Mouse (Mus musculus): Measurements from ENCODE around the gene Borcs7. TPM values are rescaled to one million over a fixed set of nuclear protein-coding genes. Genes with fewer than 3 reads are reported as not detected.

Borcs7 gene
- total and polyA plus RNA-seq, 2 experiments from 2014 or later = 13.2 to 43.0 TPM

DNA sequence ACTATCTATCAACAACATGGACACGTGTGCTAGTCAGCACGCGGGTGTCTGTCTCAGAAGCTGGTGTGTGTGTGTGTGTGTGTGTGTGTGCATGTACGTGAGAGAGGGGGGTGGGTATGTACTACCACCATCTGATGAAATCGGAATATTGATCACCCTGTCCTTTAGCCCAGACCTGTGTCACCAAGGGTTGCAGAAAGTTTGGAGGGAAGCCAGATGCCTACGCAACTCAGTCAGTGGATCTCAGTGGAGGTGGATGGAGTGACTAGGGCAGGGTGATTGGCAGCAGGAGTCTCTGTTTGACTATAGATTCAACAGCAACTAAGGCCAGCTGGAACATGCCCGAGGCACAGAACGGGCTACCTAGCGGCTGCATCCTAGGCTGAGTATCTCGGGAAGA is 21.4 kb upstream of the Borcs7 start:
- Histone ChIP-seq H3K27me3 (ENCODE audit: insufficient read depth, low read length) (no peaks in the 10 kb centered on the region), H3K4me1 (ENCODE audit: insufficient read depth, low read length) (peaks cover 3% of the 10 kb centered on the region; the same call in 1 of the 2 replicates), H3K27ac (ENCODE audit: low read depth, low read length) (no peak overlapping the region), H3K36me3 (ENCODE audit: insufficient read depth, low read length) (no peaks in the 10 kb centered on the region), H3K9ac (replicated peaks; ENCODE audit: low read length, poor library complexity, severe bottlenecking) (no peak overlapping the region), H3K4me2 (ENCODE audit: low read depth, low read length, poor library complexity, severe bottlenecking) (no peak overlapping the region), H3K9me3 (ENCODE audit: low read length) (no peaks in the 10 kb centered on the region), H3K4me3 (ENCODE audit: low read depth, low read length) (no peak overlapping the region)
- no peak for ATAC-seq (ENCODE audit: low FRiP score)
- WGBS = 89% methylated on average over 10 of the region's 10 CpGs
- no peak for DNase-seq (ENCODE audit: low spot score)
- TF ChIP-seq CTCF (IDR thresholded peaks at IDR 0.05) = no peak

GRCm38 (mm10) chr19:46669802-46670201 is 19.9 kb upstream of the Borcs7 start:
- no peak for TF ChIP-seq CTCF (IDR thresholded peaks at IDR 0.05)
- WGBS = 89% methylated on average over 5 of the region's 5 CpGs
- no peaks in the 10 kb centered on the region for H3K9me3 ChIP-seq (ENCODE audit: low read length)

GRCm38 (mm10) chr19:46670691-46671090 is 19.0 kb upstream of the Borcs7 start:
- Histone ChIP-seq H3K36me3 (ENCODE audit: insufficient read depth, low read length) (no peaks in the 10 kb centered on the region), H3K27ac (ENCODE audit: low read depth, low read length) (no peak overlapping the region), H3K9me3 (ENCODE audit: low read length) (no peaks in the 10 kb centered on the region), H3K4me3 (ENCODE audit: low read depth, low read length) (no peak overlapping the region), H3K27me3 (ENCODE audit: insufficient read depth, low read length) (no peaks in the 10 kb centered on the region), H3K4me2 (ENCODE audit: low read depth, low read length, poor library complexity, severe bottlenecking) (no peak overlapping the region), H3K9ac (replicated peaks; ENCODE audit: low read length, poor library complexity, severe bottlenecking) (no peak overlapping the region), H3K4me1 (ENCODE audit: insufficient read depth, low read length) (no peaks in the 10 kb centered on the region)
- peak; percentile 89 for TF ChIP-seq CTCF (IDR thresholded peaks at IDR 0.05)
- peak; percentile 77 for DNase-seq (ENCODE audit: low spot score)
- 37% methylated on average over 13 of the region's 13 CpGs for WGBS
- ATAC-seq (ENCODE audit: low FRiP score) = no peak

More at GRCm38 (mm10) chr19:46669802-46670201, 19.9 kb upstream of the Borcs7 start:
- Histone ChIP-seq H3K27ac (ENCODE audit: low read depth, low read length) (no peak overlapping the region), H3K27me3 (ENCODE audit: insufficient read depth, low read length) (no peaks in the 10 kb centered on the region), H3K4me2 (ENCODE audit: low read depth, low read length, poor library complexity, severe bottlenecking) (no peak overlapping the region), H3K9ac (replicated peaks; ENCODE audit: low read length, poor library complexity, severe bottlenecking) (no peak overlapping the region), H3K4me3 (ENCODE audit: low read depth, low read length) (no peak overlapping the region), H3K4me1 (ENCODE audit: insufficient read depth, low read length) (peaks cover 3% of the 10 kb centered on the region; the same call in 1 of the 2 replicates), H3K36me3 (ENCODE audit: insufficient read depth, low read length) (no peaks in the 10 kb centered on the region)
- DNase-seq (ENCODE audit: low spot score) (no peak), ATAC-seq (ENCODE audit: low FRiP score) (no peak)

GRCm38 (mm10) chr19:46672766-46673418 is 16.8 kb upstream of the Borcs7 start, which contains the start of gene Cyp17a1:
Gene Cyp17a1, minus strand, starts transcription at chr19:46673172.
- Histone ChIP-seq H3K9ac (replicated peaks; ENCODE audit: low read length, poor library complexity, severe bottlenecking) (no peak within 1 kb of the TSS), H3K36me3 (ENCODE audit: insufficient read depth, low read length) (no peaks in the 10 kb centered on the region), H3K4me1 (ENCODE audit: insufficient read depth, low read length) (no peaks in the 10 kb centered on the region), H3K4me2 (ENCODE audit: low read depth, low read length, poor library complexity, severe bottlenecking) (no peak within 1 kb of the TSS), H3K27me3 (ENCODE audit: insufficient read depth, low read length) (no peaks in the 10 kb centered on the region), H3K4me3 (ENCODE audit: low read depth, low read length) (no peak within 1 kb of the TSS), H3K9me3 (ENCODE audit: low read length) (no peaks in the 10 kb centered on the region), H3K27ac (ENCODE audit: low read depth, low read length) (no peak within 1 kb of the TSS)
- no peak for TF ChIP-seq CTCF (IDR thresholded peaks at IDR 0.05)
- WGBS = 68% methylated on average over 5 of the region's 5 CpGs
- DNase-seq (ENCODE audit: low spot score) = no peak
- ATAC-seq (ENCODE audit: low FRiP score) = no peak

GRCm38 (mm10) chr19:46675641-46676040 is 14.1 kb upstream of the Borcs7 start:
- no peak for ATAC-seq (ENCODE audit: low FRiP score)
- no peaks in the 10 kb centered on the region for H3K27me3 ChIP-seq (ENCODE audit: insufficient read depth, low read length)
- 85% methylated on average over 3 of the region's 3 CpGs for WGBS

GRCm38 (mm10) chr19:46679720-46680383 is 9.9 kb upstream of the Borcs7 start:
- Histone ChIP-seq H3K9ac (replicated peaks; ENCODE audit: low read length, poor library complexity, severe bottlenecking) (no peak overlapping the region), H3K27me3 (ENCODE audit: insufficient read depth, low read length) (no peaks in the 10 kb centered on the region), H3K4me3 (ENCODE audit: low read depth, low read length) (no peak overlapping the region), H3K36me3 (ENCODE audit: insufficient read depth, low read length) (no peaks in the 10 kb centered on the region), H3K4me1 (ENCODE audit: insufficient read depth, low read length) (no peaks in the 10 kb centered on the region), H3K27ac (ENCODE audit: low read depth, low read length) (no peak overlapping the region), H3K9me3 (ENCODE audit: low read length) (no peaks in the 10 kb centered on the region), H3K4me2 (ENCODE audit: low read depth, low read length, poor library complexity, severe bottlenecking) (no peak overlapping the region)
- WGBS = 67% methylated on average over 12 of the region's 12 CpGs
- DNase-seq (ENCODE audit: low spot score) (no peak), ATAC-seq (ENCODE audit: low FRiP score) (no peak)
- TF ChIP-seq CTCF (IDR thresholded peaks at IDR 0.05) = no peak

More at GRCm38 (mm10) chr19:46675641-46676040, 14.1 kb upstream of the Borcs7 start:
- H3K9me3 ChIP-seq (ENCODE audit: low read length) = no peaks in the 10 kb centered on the region
- H3K4me1 ChIP-seq (ENCODE audit: insufficient read depth, low read length) = no peaks in the 10 kb centered on the region
- H3K4me2 ChIP-seq (ENCODE audit: low read depth, low read length, poor library complexity, severe bottlenecking) = no peak overlapping the region
- H3K4me3 ChIP-seq (ENCODE audit: low read depth, low read length) = no peak overlapping the region
- H3K36me3 ChIP-seq (ENCODE audit: insufficient read depth, low read length) = no peaks in the 10 kb centered on the region
- H3K9ac ChIP-seq (replicated peaks; ENCODE audit: low read length, poor library complexity, severe bottlenecking) = no peak overlapping the region
- TF ChIP-seq CTCF (IDR thresholded peaks at IDR 0.05) = no peak
- H3K27ac ChIP-seq (ENCODE audit: low read depth, low read length) = no peak overlapping the region
- no peak for DNase-seq (ENCODE audit: low spot score)

Data from midbrain, postnatal 0 days (tissue).